Mouse (Mus musculus): ENCODE measurements around the gene Borcs6.
"Not testable (repeated sequence)": the region's sequence is repeated elsewhere in the genome, so short reads cannot be mapped to it uniquely, and the experiment has no call there.

DNA sequence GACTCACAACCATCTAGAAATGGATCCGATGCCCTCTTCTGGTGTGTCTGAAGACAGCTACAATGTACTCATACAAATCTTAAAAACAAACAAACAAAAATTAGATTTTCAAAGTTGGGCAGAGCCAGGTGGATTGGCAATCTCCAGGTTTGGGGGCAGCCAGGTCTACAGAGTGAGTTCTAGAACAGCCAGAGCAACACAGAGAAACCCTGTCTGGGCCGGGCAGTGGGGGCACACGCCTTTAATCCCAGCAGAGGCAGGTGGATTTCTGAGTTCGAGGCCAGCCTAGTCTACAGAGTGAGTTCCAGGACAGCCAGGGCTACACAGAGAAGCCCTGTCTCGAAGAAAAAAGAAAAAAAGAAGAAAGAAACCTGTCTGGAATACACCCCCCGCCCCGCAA is 34.3 kb downstream of the Borcs6 start:
- TF ChIP-seq CTCF (IDR thresholded peaks at IDR 0.05; ENCODE audit: borderline replicate concordance, extremely low read depth, insufficient read depth, insufficient read length); POLR2A (IDR thresholded peaks at IDR 0.05; ENCODE audit: borderline replicate concordance, extremely low read depth, insufficient read depth, insufficient read length, poor library complexity, severe bottlenecking): not testable (repeated sequence)

Measured in brain, embryonic 14.5 days (tissue).